Mouse (Mus musculus) frontal cortex, adult 2 months (tissue): ENCODE results near the gene Tcp11. TPM values are rescaled to one million over a fixed set of nuclear protein-coding genes. Genes with fewer than 3 reads are reported as not detected.

Experiments used
- DNase-seq, 2 experiments: peaks; one replicate each; pipeline ENCODE4 v3.0.0; 2022; ENCODE audit warnings: low spot score in 1 of 2; ENCODE audit errors: extremely low spot score in 1 of 2
- polyA plus RNA-seq: library from polyadenylated mRNA; depleted of rRNA; stranded (reverse); fragments of >200 nt; gene quantifications from 2 replicates; pipeline ENCODE4 v1.2.3, GENCODE M21; 2012

The Tcp11 gene
- polyA plus RNA-seq, 1 experiment = 1.0 TPM

DNA sequence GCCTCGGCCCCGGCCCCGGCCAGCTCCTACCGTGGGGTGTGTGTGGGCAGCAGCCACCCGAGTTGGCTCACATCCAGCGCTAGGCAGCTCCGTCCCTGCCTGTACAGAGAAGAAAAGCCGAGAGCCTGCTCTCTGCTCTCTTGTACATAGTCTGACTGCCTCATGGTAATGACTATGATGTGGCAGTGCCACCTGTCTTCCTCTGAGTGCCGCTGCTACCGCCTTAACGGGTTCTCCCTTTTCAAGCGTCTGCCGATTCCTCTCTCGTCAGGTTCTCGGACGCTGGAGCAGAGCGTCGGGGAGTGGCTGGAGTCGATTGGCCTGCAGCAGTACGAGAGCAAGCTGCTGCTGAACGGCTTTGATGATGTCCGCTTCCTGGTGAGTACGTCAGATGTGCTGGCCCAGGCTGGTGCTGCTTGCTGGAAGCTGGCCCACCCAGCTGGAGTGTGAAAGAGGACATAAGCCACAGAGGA, 38.1 kb downstream of the Tcp11 start:
- peak; percentile 46 to 72 for DNase-seq

DNA sequence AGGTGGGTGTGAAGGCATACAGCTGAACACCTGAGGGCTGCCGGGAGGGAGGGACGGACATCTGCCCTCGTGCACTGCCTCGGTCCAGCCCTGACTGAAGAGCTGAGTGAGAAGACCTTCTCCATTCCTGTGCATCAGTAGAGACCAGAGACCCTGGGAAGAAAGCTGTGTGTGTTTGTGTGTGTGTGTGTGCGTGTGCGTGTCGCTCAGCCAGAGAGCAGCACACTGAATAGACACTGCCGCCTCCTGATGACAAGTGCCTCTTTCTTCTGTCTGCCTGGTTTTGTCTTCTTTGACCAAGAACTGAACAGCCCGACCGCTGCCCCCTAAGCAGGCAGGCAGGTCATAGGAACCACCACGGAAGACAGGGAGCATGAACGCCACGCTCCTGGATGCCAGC, 39.1 kb downstream of the Tcp11 start:
- no peak for DNase-seq

DNA sequence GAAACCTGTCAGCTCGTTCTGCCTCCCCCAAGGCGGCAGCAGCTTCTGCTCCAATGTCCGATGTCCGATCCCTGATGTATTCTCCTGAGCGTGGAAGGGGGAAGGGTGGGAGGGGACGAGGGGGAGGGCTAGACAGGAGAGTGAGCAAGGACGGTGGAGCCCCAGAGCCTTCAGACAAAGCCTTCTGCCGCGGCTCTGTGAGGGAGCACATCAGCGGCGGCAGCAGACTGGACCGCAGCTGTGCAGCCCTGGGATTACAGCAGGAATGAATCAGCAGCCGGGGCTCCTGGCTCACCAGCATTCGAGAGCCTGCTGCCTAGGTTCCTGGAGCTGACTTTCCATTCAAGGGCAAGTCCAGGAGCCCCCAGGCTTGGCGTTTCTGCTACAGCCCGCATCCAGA, 39.8 kb downstream of the Tcp11 start:
- peak in 1 of 2 experiments; percentile 45 for DNase-seq

DNA sequence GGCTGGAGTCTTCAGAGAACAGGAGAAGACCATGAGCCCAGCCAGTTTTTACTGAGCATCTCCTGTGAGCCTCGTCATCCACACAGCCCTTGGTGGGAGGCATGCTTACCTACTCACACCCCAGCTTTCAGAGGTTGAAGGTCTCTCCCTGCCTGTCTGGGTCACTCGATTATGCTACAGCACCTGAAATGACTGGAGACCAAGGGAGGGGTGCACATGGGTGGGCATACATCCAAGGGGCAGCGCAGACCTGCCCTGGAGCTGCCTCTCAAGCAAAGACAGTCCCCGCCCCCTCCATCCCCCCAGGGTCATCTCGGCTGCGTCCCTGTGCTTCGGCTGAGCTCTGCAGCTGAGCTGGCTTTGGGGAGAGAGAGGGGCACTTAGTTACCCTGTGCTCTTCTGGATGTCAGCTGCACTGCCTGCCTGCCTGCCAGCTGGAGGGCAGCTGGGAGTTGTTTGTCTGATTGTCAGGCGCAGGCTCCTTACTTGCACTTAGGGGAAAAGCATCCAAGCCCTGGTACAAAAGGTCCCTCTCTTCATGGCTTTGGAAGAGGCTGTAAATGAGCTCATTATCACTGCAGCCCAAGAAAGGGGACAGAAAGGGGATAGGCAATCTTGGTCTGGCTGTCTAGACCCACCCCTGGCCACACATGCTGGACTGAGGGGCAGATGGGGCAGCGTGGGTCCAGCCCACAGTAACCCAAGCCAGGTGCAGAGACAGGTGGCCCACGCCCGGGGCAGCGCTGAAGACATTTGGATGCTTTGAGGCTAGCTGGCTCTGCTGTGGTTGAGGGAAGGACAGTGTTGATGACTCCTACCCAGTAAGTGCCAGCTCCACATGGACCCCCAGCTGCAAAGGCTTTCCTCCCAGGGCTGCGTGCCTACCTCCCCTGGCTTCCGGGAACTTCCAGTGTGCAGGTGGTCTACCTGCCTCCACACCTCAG, 43.4 kb downstream of the Tcp11 start:
- DNase-seq = peak in 1 of 2 experiments; percentile 51

DNA sequence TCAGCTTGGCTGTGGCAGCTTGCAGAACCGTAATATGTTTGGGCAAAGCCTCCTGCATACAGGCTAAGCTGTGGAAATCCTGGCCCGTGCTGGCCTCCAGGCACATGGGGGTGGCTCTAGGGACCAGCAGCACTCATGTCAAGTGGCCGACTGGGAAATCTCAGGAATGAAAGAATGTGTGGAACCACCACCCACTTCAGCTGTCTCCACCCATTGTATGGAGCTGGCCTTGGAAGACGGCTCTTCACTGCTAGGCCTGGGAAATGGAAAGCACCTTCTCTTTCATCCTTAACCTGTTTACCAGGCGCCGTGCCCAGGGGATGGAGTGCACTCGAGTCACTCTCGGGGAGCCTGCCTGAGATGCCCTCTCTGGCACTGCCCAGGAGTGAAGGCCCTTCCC, 45.5 kb downstream of the Tcp11 start:
- DNase-seq = no peak

DNA sequence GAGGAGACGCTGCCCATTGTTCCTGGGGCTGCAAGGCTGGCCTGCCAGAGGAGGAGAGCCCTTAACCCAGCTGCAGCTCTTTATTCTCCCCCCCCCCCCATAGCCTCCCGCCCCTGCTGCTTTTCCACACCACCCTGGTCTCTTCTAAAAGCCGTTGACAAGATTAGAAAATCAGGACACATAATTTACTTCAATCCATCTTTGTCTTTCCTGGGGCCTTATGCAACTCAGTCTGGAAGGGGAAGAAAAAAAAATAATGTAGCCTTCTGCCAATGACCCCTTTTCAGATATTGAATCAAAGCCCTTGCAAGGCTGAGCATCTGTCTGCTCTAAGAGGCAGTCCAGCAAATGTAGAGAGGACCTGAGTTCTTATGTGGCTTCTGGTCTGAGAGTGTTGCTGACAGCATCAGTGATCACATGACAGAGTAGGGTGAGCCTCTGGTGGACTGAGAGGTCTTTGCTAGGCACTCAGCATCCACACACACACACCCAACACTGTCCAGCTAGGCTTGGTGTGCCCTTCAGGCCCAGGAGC, 47.3 kb downstream of the Tcp11 start:
- DNase-seq = no peak

DNA sequence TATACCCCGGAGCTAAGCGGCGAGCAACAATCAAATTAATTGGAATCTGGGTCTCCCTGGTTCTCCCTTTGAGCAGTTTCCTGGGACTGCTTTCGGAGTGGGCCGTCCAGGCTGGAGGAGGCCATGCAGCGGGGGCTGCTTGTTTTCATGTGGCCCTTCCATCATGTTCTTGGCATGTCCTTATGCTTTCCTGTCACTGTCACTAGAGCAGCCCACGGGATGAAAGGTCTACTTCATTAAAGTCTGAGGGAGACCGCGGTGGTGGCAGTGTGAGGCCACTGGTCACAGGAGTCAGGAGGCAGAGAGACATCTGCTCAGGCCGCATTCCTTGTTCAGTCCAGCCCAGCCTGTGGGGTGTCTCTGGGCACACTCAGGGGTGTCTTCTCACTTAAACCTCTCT, 48.2 kb downstream of the Tcp11 start:
- no peak for DNase-seq

DNA sequence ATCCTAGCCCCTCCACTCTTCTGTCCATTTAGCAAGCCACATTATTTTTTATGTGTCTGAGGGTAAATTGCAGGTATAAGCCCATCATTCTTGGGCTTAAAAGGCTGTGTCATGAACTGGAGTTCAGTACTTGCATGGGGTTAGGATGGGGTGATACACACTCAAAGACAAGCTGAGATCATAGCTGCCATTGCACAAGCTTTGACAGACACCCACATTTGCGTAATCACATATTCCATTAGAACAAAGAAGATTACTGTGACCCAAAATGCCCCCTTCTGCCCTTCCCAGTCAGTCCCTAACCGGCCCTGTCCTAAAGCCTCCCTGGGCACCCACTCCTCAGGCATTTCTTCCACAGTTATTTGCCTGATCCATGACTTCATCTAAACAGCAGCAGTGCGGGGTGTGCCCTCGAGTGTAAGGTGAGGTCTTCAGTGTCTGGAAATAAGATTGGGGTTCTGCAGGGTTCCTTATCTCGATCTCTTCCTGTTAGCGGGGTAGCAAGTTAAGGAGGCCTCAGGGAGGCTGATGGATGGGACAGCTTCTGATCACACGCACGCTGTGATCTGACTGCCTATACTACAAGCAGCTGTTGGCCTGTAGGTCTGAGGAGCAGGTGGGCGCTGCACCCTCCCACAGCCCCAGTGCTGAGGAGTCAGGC, 49.0 kb downstream of the Tcp11 start:
- no peak for DNase-seq

DNA sequence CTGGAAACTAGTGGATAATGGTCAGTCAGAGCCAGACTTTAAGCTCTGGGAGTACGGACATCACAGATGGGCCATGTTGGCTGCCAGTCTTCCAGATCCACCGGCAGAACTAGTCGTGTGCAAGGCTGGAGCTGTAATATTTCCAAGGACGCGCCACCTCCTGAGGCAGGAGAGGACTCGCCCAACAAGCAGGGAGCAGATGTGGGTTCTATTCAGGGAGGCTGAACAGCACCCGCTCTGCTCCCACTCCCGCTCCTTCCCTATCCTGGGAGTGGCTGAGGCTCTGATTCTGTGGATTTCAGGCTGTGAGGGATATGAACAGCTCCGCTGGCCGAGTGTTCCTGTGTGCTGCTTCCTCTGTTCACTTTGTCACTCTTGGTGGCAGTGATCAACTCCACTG, 50.0 kb downstream of the Tcp11 start:
- peak in 1 of 2 experiments; percentile 77 for DNase-seq

DNA sequence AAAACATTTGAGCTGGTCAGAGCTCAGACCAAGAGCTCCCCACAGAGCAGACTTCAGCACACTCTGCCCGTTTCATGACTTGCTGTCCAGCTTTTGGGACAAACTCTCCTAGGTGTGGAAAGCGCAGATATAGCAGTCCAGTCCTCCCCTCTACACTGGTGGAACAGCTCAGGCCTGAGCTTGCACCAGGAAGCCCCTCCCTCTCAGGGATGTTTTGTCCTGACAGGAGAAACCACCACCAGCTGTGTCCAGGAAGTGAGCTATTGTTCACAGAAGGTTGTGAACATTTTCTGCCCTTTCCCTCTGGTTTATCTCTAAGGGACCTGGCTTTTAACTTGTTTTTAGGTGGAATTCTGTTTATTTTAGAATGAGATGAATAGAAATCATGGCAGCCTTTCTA, 51.1 kb downstream of the Tcp11 start:
- no peak for DNase-seq

DNA sequence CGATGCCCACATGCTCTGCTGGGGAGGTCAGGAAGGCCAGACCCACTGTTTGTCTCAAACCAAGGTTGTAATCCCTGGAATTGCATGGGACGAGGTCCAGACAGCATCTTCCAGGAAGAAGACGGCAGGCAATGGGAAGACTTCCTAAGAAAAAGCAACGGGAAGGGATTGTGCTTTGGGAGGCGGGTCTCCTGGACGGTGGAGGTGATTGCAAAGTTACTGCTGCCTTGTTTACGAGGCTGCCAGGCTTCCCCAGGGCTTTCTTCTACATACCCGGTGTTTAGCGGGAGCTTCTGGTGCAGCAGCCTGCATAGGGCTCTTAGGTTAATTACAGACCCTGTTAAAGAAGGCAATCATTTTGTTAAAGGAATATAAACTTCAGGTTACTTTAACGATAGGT, 52.2 kb downstream of the Tcp11 start:
- no peak for DNase-seq

DNA sequence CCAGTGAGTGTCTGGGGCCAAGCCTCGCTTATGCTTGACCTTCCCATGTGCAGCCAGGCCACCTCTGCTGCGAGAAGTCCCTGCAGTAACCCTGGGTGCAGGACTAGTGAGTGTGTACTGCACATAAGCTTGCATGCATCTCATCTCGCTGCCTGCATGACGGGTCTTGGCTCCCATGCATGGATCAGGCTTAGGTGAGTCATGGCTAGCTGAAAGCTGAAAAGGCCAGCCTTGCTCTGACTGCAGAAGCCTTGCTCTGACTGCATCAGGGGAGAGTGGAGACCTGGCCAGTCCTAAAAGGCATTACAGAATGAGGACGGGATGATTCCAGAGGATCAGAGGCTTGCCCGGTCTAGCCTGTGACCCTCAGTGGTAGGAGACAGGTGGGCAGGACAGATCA, 53.2 kb downstream of the Tcp11 start:
- no peak for DNase-seq

DNA sequence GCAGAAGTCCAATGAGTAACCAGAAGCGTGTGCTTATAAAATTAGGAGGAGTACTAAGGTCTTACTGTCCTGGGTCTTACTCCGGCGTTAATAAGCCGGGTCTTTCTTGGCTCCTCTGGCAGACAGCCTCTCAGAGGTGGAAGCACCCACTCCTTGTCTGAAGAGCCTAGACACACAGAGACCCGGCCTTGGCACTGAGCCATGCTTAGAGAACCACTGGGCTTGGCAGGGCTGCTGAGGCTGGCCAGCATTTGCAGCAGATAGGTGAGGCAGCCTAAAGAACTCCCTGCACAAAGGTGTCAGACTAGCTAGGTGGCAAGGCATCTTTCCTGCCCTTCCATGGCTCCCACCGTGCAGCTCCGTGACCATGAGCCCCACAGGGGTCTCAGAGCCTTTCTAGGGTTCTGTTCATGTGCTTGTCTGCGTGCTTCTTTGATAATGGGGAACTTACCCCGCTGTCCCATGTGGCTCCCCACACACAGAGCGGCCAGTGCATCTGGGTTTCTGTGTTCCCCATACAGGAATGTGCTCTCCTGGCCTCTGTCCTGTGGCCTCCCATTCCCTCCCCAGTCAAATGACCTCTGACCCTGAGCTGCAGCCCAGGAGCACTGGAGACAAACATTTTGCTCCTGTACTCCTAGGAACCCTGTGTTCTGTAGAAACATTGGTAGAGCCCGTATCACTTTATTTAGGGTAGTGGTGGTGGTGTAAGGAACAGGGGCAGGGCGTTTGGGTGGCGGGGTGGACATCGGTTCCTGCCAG, 54.1 kb downstream of the Tcp11 start:
- no peak for DNase-seq

DNA sequence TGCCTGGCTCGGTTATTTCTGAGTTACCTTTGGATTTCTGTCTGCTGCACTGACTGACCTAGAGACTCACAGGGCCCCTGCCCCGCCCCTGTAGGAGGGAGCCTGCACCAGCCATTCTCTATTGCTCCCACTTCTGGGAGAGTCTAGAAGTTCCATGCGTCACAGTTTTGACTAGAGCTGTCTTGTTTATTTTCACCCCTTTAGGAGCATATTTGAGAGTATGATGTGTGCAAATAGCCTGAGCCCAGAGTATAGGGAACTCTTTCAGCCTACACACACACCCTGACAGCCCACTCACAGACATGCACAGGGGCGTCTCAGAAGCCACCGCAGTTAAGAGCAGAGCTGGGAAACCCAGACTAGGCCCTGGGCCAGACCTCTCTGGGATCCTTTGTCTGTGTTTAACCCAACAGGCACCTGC, 54.9 kb downstream of the Tcp11 start:
- no peak for DNase-seq

DNA sequence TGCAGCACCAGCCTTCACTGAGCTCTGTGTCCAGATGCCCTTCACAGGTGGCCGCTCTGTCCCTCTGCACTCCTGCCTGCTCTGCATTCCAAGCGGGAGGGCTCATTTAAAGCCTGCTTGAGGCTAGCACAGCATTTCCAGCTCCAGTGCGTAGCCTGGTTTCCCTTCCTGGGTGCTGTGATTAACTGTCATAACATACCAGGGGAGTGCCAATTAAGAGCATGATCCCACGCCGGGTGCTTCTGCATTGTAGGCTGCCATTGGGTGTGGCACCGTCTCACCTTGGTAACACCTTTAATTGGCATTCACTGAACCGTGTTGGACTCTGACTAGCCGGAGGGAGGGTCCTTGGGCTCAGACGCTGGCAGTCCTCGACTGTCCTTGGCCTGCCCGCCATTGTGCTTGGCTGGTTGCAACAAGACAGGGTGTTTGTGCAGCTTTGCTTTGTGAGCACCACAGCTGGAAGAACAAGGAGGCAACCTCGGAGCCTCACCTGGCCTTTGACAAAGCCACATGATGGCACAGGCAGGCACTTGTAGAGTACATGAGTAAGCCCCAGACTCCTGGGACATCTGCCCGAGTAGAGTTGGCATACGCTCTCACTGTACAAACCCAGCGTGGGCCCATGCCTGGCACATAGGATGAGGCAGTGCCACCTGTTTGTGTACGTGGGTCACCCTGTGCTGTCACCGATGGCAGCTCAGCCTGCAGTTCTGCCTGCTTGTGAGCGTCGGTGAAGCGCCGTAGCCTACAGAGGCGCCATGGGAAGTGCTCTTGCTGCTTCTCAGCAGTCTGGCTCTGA, 57.4 kb downstream of the Tcp11 start:
- peak in 1 of 2 experiments; percentile 65 for DNase-seq

DNA sequence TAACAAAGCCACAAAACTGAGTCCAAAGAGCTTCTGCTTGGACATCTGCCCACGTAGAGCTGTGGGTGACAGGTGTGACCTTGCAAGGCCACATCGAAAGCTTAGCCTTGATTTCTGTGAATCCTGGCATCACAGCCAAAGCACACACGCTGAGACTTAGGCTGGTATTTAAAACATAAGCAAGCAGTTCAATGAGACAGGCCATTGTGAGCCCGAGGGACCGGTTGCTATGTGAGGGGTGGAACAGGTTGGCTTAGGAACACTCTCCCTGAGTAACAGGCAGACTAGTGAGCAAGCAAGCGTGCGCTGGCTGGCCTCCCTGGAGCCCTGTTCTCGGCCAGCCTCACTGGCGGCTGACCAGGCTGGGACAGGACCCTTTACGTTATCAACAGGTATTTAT, 58.5 kb downstream of the Tcp11 start:
- DNase-seq = no peak

DNA sequence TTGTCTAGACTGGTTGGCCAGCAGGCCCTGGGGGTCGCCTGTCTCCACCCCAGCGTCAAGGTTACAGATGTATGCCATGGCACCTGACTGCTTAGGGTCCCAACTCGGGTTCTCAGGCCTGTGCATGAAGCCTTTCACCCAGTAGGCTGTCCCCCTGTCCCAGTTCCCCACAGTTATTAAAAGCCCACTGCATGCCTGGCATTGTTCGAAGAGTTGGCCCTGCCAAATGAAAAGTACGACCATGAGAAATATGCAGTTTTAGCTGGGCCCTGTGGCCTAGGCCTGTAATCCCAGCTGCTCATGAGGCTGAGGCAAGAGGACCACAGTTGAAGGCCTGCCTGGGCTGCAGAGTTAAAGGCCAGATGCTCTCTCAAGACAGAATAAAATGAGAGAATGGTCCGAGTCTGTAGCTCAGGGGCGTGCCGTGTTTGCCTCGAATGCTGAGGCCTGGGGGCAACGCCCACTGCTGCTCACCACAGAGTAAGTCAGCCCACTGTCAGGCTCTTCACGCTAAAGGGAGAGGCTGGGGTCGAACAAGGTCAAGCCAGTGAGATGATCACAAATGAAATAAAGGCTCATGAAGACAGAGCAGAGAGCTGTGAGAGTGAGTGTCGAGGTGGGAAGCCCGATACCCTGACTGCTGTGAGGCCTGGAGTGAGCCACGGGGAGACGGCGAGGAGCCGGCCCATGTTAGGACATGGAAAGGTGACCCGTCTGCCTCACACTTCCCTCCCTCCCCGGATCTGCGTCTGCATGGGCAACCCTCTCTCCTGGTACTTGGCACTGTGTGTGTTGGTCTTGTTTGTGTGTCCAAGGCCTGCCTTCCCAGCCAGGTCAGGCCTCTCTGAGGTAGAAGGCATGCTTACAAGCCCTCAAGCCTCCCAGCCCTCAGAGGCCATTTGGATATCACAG, 60.4 kb downstream of the Tcp11 start:
- DNase-seq = no peak

DNA sequence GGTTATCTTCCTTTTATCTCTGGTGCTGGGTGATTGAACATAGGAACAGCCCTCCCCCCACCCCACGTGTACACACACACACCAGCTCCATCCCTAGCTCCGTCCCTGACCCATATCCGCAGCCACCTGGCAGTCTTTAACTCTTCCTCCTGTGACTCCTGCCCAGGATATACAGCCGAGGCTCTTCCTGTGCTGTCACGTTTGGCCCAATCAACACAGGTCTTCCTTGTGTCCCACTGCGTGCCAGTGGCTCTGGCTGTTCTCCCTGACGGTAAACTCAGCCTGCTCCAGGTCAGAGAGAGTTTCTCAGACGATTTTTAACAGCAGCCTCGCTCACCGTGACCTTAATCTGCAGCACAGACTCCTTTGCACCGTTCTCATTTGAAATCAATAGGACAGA, 61.7 kb downstream of the Tcp11 start:
- DNase-seq = no peak

DNA sequence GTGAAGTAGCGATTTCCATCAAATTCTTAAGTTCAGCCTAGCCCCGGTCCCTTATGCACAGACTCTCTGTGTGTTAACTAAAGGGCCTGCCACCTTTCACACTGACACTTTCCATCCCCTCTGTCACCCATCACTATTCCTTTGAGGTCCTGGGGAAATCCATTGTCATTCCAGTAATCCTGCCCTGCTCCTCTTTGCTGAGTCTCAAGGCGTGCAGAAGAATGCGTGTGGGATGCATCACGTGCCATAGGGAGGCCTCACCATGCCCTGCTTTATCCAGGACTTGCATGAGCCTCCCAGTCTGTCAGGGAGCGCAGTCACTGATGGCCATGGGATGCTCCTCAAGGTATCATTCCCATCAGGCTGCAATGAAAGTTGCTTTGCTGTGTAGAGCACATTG, 62.1 kb downstream of the Tcp11 start:
- DNase-seq = no peak
